Mouse (Mus musculus): ENCODE data around the gene Pcnx2.

Pcnx2 gene

DNA sequence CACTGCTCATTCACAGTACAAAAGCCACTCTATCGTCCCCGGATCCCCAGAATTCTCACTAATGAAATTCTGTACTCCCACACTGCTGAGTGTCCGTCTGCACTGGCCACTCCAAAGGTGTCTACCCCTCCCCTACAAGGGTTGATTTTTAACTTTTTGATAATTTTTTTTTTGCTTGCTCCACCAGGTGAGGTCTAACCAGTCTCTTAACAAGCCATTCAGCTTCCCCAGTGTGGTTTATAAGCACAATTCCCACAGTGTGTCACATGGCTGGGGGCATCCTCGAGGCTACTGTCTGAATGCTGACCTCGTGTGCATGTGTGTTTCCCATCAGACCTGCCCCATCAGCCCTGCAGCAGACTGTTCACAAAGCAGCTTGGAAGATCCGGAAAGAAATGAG lies 40.9 kb downstream of the Pcnx2 start:
- H3K27me3 ChIP-seq (ENCODE audit: insufficient read depth, low read length) = peaks cover 3% of the 10 kb centered on the region; the same call in 1 of the 2 replicates
- no peaks in the 10 kb centered on the region for H3K9me3 ChIP-seq (ENCODE audit: low read length)
- H3K36me3 ChIP-seq (ENCODE audit: insufficient read depth, low read length) = no peaks in the 10 kb centered on the region
- H3K4me3 ChIP-seq (replicated peaks; ENCODE audit: low read length) = no peak overlapping the region
- no peak for TF ChIP-seq POU5F1 (IDR thresholded peaks at IDR 0.05; ENCODE audit: borderline replicate concordance, low read length)
- TF ChIP-seq NANOG (IDR thresholded peaks at IDR 0.05; ENCODE audit: borderline replicate concordance, low read length) = no peak
- no peak for TF ChIP-seq CTCF (conservative IDR thresholded peaks at IDR 0.05; ENCODE audit: low read length)
- no peaks in the 10 kb centered on the region for H3K4me1 ChIP-seq (replicated peaks; ENCODE audit: low read depth, low read length)

DNA sequence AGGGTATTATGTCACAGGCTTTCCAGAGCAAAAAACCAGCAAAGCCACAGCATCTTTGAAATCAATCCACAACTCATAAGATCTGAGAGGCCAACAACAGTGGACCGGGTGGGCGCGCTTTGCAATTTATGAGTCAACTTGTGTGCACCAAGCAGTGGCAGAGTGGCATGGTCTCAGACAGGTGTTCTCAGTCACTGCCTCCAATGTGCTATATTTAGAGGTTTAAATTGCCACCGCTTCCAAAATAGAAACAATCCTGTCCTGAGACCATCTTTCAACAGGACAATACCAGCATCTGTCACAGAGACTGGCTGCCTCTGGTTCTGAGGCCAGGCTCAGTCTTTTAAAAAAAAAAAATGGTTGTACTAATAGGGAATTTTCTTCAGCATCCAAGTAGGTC lies 42.0 kb downstream of the Pcnx2 start:
- Histone ChIP-seq H3K4me3 (replicated peaks; ENCODE audit: low read length) (no peak overlapping the region), H3K9me3 (ENCODE audit: low read length) (no peaks in the 10 kb centered on the region), H3K36me3 (ENCODE audit: insufficient read depth, low read length) (no peaks in the 10 kb centered on the region), H3K4me1 (replicated peaks; ENCODE audit: low read depth, low read length) (no peaks in the 10 kb centered on the region), H3K27me3 (ENCODE audit: insufficient read depth, low read length) (peaks cover 5% of the 10 kb centered on the region; the same call in 1 of the 2 replicates)
- TF ChIP-seq CTCF (conservative IDR thresholded peaks at IDR 0.05; ENCODE audit: low read length) (no peak), POU5F1 (IDR thresholded peaks at IDR 0.05; ENCODE audit: borderline replicate concordance, low read length) (no peak), NANOG (IDR thresholded peaks at IDR 0.05; ENCODE audit: borderline replicate concordance, low read length) (no peak)

DNA sequence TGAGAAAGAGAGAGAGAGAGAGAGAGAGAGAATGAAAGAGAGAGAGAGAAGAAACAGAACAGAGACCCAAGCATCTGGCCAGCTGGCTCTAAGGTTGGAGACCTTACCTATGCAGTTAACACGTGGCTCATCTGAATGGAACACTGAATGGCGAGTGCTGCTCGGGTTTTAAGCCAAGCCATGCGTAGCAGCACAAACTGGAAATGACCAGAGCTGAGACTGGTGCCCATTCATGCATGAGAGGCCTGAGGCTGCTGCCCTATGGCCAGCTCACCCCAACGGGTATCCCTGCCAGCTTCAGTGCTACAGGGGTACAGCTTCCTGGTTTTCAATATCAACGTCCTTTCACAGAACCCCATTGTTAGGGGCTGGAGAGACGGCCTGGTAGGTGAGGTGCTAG lies 43.7 kb downstream of the Pcnx2 start:
- TF ChIP-seq NANOG (IDR thresholded peaks at IDR 0.05; ENCODE audit: borderline replicate concordance, low read length) = no peak
- TF ChIP-seq CTCF (conservative IDR thresholded peaks at IDR 0.05; ENCODE audit: low read length) = no peak
- TF ChIP-seq POU5F1 (IDR thresholded peaks at IDR 0.05; ENCODE audit: borderline replicate concordance, low read length) = no peak
- H3K27me3 ChIP-seq (ENCODE audit: insufficient read depth, low read length) = peaks cover 3% of the 10 kb centered on the region; the same call in 1 of the 2 replicates
- H3K9me3 ChIP-seq (ENCODE audit: low read length) = no peaks in the 10 kb centered on the region
- H3K4me1 ChIP-seq (replicated peaks; ENCODE audit: low read depth, low read length) = peaks cover 3% of the 10 kb centered on the region; the same call in 1 of the 2 replicates
- H3K36me3 ChIP-seq (ENCODE audit: insufficient read depth, low read length) = no peaks in the 10 kb centered on the region
- no peak overlapping the region for H3K4me3 ChIP-seq (replicated peaks; ENCODE audit: low read length)

DNA sequence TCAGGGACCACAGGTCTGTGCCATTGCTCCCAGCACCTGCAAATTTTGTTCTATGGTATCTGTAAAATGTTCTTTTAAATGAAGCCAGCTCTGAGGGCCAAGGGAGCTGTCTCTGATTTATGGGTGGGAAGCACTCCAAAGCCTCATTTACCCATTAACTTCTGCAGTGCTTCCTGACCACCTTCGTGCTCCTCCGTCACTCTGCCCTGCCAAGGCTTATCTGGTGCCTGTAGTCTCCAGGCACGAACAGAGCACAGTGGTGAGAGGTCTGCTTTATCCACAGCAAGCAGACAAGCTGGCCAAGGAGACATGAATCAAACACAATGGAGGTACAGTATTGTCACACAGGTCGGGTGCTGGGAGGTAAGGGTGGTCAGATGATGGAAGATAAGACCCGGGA lies 44.8 kb downstream of the Pcnx2 start:
- Histone ChIP-seq H3K4me1 (replicated peaks; ENCODE audit: low read depth, low read length) (peaks cover 3% of the 10 kb centered on the region; the same call in 1 of the 2 replicates), H3K4me3 (replicated peaks; ENCODE audit: low read length) (no peak overlapping the region), H3K36me3 (ENCODE audit: insufficient read depth, low read length) (no peaks in the 10 kb centered on the region), H3K27me3 (ENCODE audit: insufficient read depth, low read length) (peaks cover 3% of the 10 kb centered on the region; the same call in 1 of the 2 replicates), H3K9me3 (ENCODE audit: low read length) (no peaks in the 10 kb centered on the region)
- TF ChIP-seq POU5F1 (IDR thresholded peaks at IDR 0.05; ENCODE audit: borderline replicate concordance, low read length) (no peak), NANOG (IDR thresholded peaks at IDR 0.05; ENCODE audit: borderline replicate concordance, low read length) (no peak), CTCF (conservative IDR thresholded peaks at IDR 0.05; ENCODE audit: low read length) (no peak)

- H3K9me3 ChIP-seq (ENCODE audit: low read length) = no peaks in the 10 kb centered on the region
- TF ChIP-seq CTCF (conservative IDR thresholded peaks at IDR 0.05; ENCODE audit: low read length) = no peak
- TF ChIP-seq NANOG (IDR thresholded peaks at IDR 0.05; ENCODE audit: borderline replicate concordance, low read length) = no peak
- no peak for TF ChIP-seq POU5F1 (IDR thresholded peaks at IDR 0.05; ENCODE audit: borderline replicate concordance, low read length)
- no peak overlapping the region for H3K4me3 ChIP-seq (replicated peaks; ENCODE audit: low read length)
- H3K36me3 ChIP-seq (ENCODE audit: insufficient read depth, low read length) = no peaks in the 10 kb centered on the region
- peaks cover 3% of the 10 kb centered on the region; the same call in 1 of the 2 replicates for H3K4me1 ChIP-seq (replicated peaks; ENCODE audit: low read depth, low read length)
- peaks cover 6% of the 10 kb centered on the region; the same call in 1 of the 2 replicates for H3K27me3 ChIP-seq (ENCODE audit: insufficient read depth, low read length)
These were observed 48.9 kb downstream of the Pcnx2 start for GRCm38 (mm10) chr8:125849181-125849580.

DNA sequence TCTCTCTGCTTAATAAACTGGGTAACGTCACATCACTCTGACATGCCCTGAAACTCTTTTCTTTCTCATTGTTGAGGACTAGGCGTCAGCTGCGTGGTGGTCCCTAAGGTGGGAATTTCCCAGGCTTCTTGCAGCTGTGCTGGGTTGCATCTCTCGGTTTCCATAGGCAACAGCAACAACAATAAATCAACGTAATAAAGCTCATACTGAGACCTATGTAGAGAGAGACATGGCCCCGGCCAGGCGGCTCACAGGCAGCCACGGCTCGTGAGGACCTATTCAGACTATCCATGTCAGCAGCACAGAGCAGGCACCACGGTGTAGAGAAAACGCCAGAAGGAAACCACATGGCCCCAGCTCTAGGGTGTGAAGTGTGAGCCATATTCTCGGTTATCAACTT lies 50.3 kb downstream of the Pcnx2 start:
- Histone ChIP-seq H3K27me3 (ENCODE audit: insufficient read depth, low read length) (peaks cover 6% of the 10 kb centered on the region; the same call in 1 of the 2 replicates), H3K36me3 (ENCODE audit: insufficient read depth, low read length) (no peaks in the 10 kb centered on the region), H3K4me1 (replicated peaks; ENCODE audit: low read depth, low read length) (peaks cover 3% of the 10 kb centered on the region; the same call in 1 of the 2 replicates), H3K9me3 (ENCODE audit: low read length) (no peaks in the 10 kb centered on the region), H3K4me3 (replicated peaks; ENCODE audit: low read length) (no peak overlapping the region)
- no peak for TF ChIP-seq POU5F1 (IDR thresholded peaks at IDR 0.05; ENCODE audit: borderline replicate concordance, low read length)
- TF ChIP-seq NANOG (IDR thresholded peaks at IDR 0.05; ENCODE audit: borderline replicate concordance, low read length) = no peak
- TF ChIP-seq CTCF (conservative IDR thresholded peaks at IDR 0.05; ENCODE audit: low read length) = no peak

DNA sequence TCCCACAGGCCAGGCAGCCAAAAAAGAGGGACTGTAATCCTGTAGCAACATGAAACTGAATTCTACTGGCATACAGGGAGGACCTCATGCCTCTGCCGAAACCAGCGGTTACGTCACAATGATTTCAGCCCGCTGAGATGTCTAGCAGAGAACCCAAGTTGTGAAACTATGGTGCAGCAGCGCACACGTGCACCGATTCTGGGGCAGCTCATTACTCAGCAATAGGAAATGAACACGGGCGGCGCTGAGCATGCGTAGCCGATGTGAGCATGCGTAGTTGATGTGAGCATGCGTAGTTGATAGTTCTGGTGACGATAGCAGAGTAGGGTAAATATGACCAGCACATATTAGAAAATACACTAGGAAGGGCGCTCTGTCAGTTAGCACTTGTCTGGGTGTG lies 52.8 kb downstream of the Pcnx2 start:
- Histone ChIP-seq H3K36me3 (ENCODE audit: insufficient read depth, low read length) (no peaks in the 10 kb centered on the region), H3K4me3 (replicated peaks; ENCODE audit: low read length) (no peak overlapping the region), H3K4me1 (replicated peaks; ENCODE audit: low read depth, low read length) (no peaks in the 10 kb centered on the region), H3K27me3 (ENCODE audit: insufficient read depth, low read length) (0 out of 2 replicates have a peak, but pooled peaks cover 3% of the 10 kb centered on the region), H3K9me3 (ENCODE audit: low read length) (no peaks in the 10 kb centered on the region)
- TF ChIP-seq POU5F1 (IDR thresholded peaks at IDR 0.05; ENCODE audit: borderline replicate concordance, low read length) = no peak
- TF ChIP-seq NANOG (IDR thresholded peaks at IDR 0.05; ENCODE audit: borderline replicate concordance, low read length) = no peak
- TF ChIP-seq CTCF (conservative IDR thresholded peaks at IDR 0.05; ENCODE audit: low read length) = no peak

GRCm38 (mm10) chr8:125843122-125843836 lies 54.8 kb downstream of the Pcnx2 start:
- TF ChIP-seq NANOG (IDR thresholded peaks at IDR 0.05; ENCODE audit: borderline replicate concordance, low read length) = no peak
- TF ChIP-seq CTCF (conservative IDR thresholded peaks at IDR 0.05; ENCODE audit: low read length) = no peak
- no peak for TF ChIP-seq POU5F1 (IDR thresholded peaks at IDR 0.05; ENCODE audit: borderline replicate concordance, low read length)
- 0 out of 2 replicates have a peak, but pooled peaks cover 3% of the 10 kb centered on the region for H3K27me3 ChIP-seq (ENCODE audit: insufficient read depth, low read length)
- no peaks in the 10 kb centered on the region for H3K9me3 ChIP-seq (ENCODE audit: low read length)
- no peak overlapping the region for H3K4me3 ChIP-seq (replicated peaks; ENCODE audit: low read length)
- H3K4me1 ChIP-seq (replicated peaks; ENCODE audit: low read depth, low read length) = no peaks in the 10 kb centered on the region
- no peaks in the 10 kb centered on the region for H3K36me3 ChIP-seq (ENCODE audit: insufficient read depth, low read length)
